Mouse (Mus musculus) gastrocnemius, adult 8-10 months (tissue): Measurements from ENCODE around the gene Usp22. TPM values are rescaled to one million over a fixed set of nuclear protein-coding genes. Genes with fewer than 3 reads are reported as not detected.
"Not testable (repeated sequence)": the region's sequence is repeated elsewhere in the genome, so short reads cannot be mapped to it uniquely, and the experiment has no call there.

Experiments used
- DNase-seq, 2 experiments: peaks; one replicate each; pipeline ENCODE4 v3.0.0; 2022; ENCODE audit warnings: low spot score in 2 of 2
- total RNA-seq, 4 experiments: library from RNA; stranded (reverse); gene quantifications; 2 replicates each; pipeline ENCODE4 v1.2.4; 2022

Usp22 gene
- total RNA-seq, 4 experiments from 2014 or later: 13.3 to 16.1 (median 15.7) TPM

GRCm38 (mm10) chr11:61143564-61144469 is 31.0 kb downstream of the Usp22 start:
- no peak for DNase-seq

GRCm38 (mm10) chr11:61142941-61143530 is 31.8 kb downstream of the Usp22 start:
- no peak for DNase-seq

- DNase-seq: no peak
These were observed 32.6 kb downstream of the Usp22 start for GRCm38 (mm10) chr11:61142262-61142661.

GRCm38 (mm10) chr11:61141693-61142092 is 33.2 kb downstream of the Usp22 start:
- DNase-seq: no peak

GRCm38 (mm10) chr11:61132943-61133342 is 41.9 kb downstream of the Usp22 start:
- DNase-seq: no peak

GRCm38 (mm10) chr11:61130646-61131045 is 44.2 kb downstream of the Usp22 start:
- not testable (repeated sequence) for DNase-seq

- DNase-seq: no peak
These were observed 45.5 kb downstream of the Usp22 start for GRCm38 (mm10) chr11:61129305-61129704.

GRCm38 (mm10) chr11:61127421-61128055 is 47.3 kb downstream of the Usp22 start:
- DNase-seq: no peak

GRCm38 (mm10) chr11:61126606-61127355 is 48.1 kb downstream of the Usp22 start, which contains the start of gene Tnfrsf13b:
TSS of gene Tnfrsf13b (plus strand) at chr11:61126755.
- DNase-seq: no peak

- DNase-seq: no peak
These were observed 48.9 kb downstream of the Usp22 start for GRCm38 (mm10) chr11:61125970-61126369.

- DNase-seq: no peak
These were observed 51.0 kb downstream of the Usp22 start for GRCm38 (mm10) chr11:61123886-61124285.

GRCm38 (mm10) chr11:61122769-61123288 is 52.0 kb downstream of the Usp22 start:
- no peak for DNase-seq

- DNase-seq: no peak
These were observed 52.5 kb downstream of the Usp22 start for GRCm38 (mm10) chr11:61122283-61122768.

GRCm38 (mm10) chr11:61119996-61120583 is 54.8 kb downstream of the Usp22 start:
- DNase-seq: no peak

GRCm38 (mm10) chr11:61116226-61116625 is 58.6 kb downstream of the Usp22 start:
- DNase-seq: no peak

- no peak for DNase-seq
These were observed 62.4 kb downstream of the Usp22 start for GRCm38 (mm10) chr11:61112323-61112995.

GRCm38 (mm10) chr11:61111472-61111871 is 63.4 kb downstream of the Usp22 start:
- DNase-seq: no peak

GRCm38 (mm10) chr11:61110928-61111327 is 63.9 kb downstream of the Usp22 start:
- no peak for DNase-seq

- no peak for DNase-seq
These were observed 64.7 kb downstream of the Usp22 start for GRCm38 (mm10) chr11:61110113-61110512.

GRCm38 (mm10) chr11:61109707-61110106 is 65.1 kb downstream of the Usp22 start:
- no peak for DNase-seq
